In the genomic region with DNA sequence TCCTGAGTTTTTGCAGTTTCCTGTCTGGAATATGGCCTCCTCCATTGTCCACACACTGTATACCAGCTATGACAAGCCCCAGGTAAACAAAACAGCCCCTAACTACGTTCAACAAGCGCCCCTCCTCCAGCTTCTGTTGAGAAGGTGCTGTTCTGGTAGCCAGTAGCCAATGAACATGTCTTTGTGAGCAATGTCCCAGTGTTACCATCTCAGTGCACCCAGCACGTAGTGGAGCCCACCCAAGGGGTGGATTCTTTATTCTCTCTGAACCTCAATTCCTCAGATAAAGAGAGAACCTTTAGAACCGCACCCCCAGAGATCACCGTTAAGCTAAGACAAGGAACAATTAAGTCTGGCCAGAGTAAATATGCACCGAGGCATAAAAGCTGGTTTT, we compare ENCODE assay signal across 8 mouse cellular contexts. TPM values are rescaled to one million over a fixed set of nuclear protein-coding genes. Genes with fewer than 3 reads are reported as not detected.
DNase-seq lines count a peak whose midpoint lies in the region; ATAC-seq and TF ChIP-seq lines count a peak whose summit lies in the region.

No protein-coding gene starts in this region.

- no peaks in the 10 kb centered on the region for H3K27me3 ChIP-seq in CH12.LX (replicated peaks)
- no peaks in the 10 kb centered on the region for H3K27me3 ChIP-seq in forebrain, embryonic 11.5 days (ENCODE audit: control insufficient read depth, insufficient read depth, low read length)
- H3K27me3 ChIP-seq in limb, embryonic 11.5 days (ENCODE audit: control insufficient read depth, insufficient read depth, low read length), result no peaks in the 10 kb centered on the region
- H3K27me3 ChIP-seq in midbrain, embryonic 16.5 days (ENCODE audit: control insufficient read depth, insufficient read depth, low read depth, low read length), result no peaks in the 10 kb centered on the region

- peak overlapping the region; percentile 88 for H3K27ac ChIP-seq in gastrocnemius, adult 2 months
- H3K27ac ChIP-seq in CH12.LX (ENCODE audit: insufficient read depth, low read depth), result no peak overlapping the region
- H3K27ac ChIP-seq in forebrain, embryonic 11.5 days (ENCODE audit: low read depth, low read length), result peak overlapping the region; percentile 76; the same call in 1 of the 2 replicates
- H3K27ac ChIP-seq in limb, embryonic 11.5 days (replicated peaks; ENCODE audit: low read depth, low read length), result peak overlapping the region; percentile 79; the same call in 1 of the 2 replicates
- H3K27ac ChIP-seq in midbrain, embryonic 16.5 days (ENCODE audit: low read length), result peak overlapping the region; percentile 93

- in situ Hi-C loops in CH12.LX (cut with MboI; ENCODE audit: low pct_ligation_motif_present, low pct_unique_long_range_greater_than_20kb, low sequenced_read_pairs), result no loop called here

- TF ChIP-seq RAD21 in CH12.LX (IDR thresholded peaks at IDR 0.05; ENCODE audit: low read depth, low read length), result no peak

- TF ChIP-seq CTCF in gastrocnemius, adult 2 months (IDR thresholded peaks at IDR 0.05), result no peak
- no peak for TF ChIP-seq CTCF in CH12.LX (conservative IDR thresholded peaks at IDR 0.05 in 1 of 2, IDR thresholded peaks at IDR 0.05 in 1 of 2; ENCODE audit: low read depth in 2 of 2, low read length in 2 of 2)

- intact Hi-C loops in gastrocnemius, adult 2 months (cut with DNase I), result no loop called here

- dilution Hi-C loops in CH12.LX (cut with MboI; ENCODE audit: extremely low pct_ligation_motif_present, extremely low pct_unique_long_range_greater_than_20kb, low sequenced_read_pairs), result no loop called here

- peaks cover 4 to 62% of the 10 kb centered on the region in 2 experiments for H3K4me1 ChIP-seq in CH12.LX (ENCODE audit: control insufficient read depth in 1 of 2, insufficient read depth in 2 of 2)
- peaks cover 5% of the 10 kb centered on the region; the same call in 1 of the 2 replicates for H3K4me1 ChIP-seq in forebrain, embryonic 11.5 days (replicated peaks; ENCODE audit: control insufficient read depth, insufficient read depth, low read length)
- H3K4me1 ChIP-seq in limb, embryonic 11.5 days (ENCODE audit: control insufficient read depth, insufficient read depth, low read length), result peaks cover 22% of the 10 kb centered on the region
- H3K4me1 ChIP-seq in midbrain, embryonic 16.5 days (ENCODE audit: control insufficient read depth, insufficient read depth, low read length), result peaks cover 29% of the 10 kb centered on the region

- DNase-seq in gastrocnemius, adult 2 months, result no peak
- no peak for DNase-seq in gastrocnemius, adult 18-20 months (ENCODE audit: low spot score)
- DNase-seq in CH12.LX (ENCODE audit: extremely low read depth), result no peak
- DNase-seq in forebrain, embryonic 11.5 days (ENCODE audit: low spot score), result no peak
- DNase-seq in limb, embryonic 11.5 days (ENCODE audit: low spot score), result peak; percentile 55
- no peak for DNase-seq in adrenal gland, adult 8-10 months
- no peak for DNase-seq in layer of hippocampus, postnatal 25 days (ENCODE audit: extremely low spot score in 1 of 2, low spot score in 1 of 2)

- no peak for TF ChIP-seq EP300 in CH12.LX (IDR thresholded peaks at IDR 0.05; ENCODE audit: low read length)

- H3K9ac ChIP-seq in CH12.LX (ENCODE audit: insufficient read depth, low read depth), result peak overlapping the region; percentile 42
- peak overlapping the region; percentile 81 for H3K9ac ChIP-seq in forebrain, embryonic 11.5 days (ENCODE audit: low read length)
- H3K9ac ChIP-seq in limb, embryonic 11.5 days (ENCODE audit: low read length), result peak overlapping the region; percentile 85
- peak overlapping the region; percentile 88 for H3K9ac ChIP-seq in midbrain, embryonic 16.5 days (ENCODE audit: low read depth, low read length)

- peak; percentile 52 for ATAC-seq in forebrain, embryonic 11.5 days (replicated peaks; ENCODE audit: low FRiP score)
- peak; percentile 22; the same call in 1 of the 2 replicates for ATAC-seq in limb, embryonic 11.5 days (ENCODE audit: insufficient number of reproducible peaks, low FRiP score, low TSS enrichment, low read depth)
- ATAC-seq in midbrain, embryonic 16.5 days, result peak; percentile 66

- WGBS in forebrain, embryonic 11.5 days, result 3% methylated on average over 6 of the region's 6 CpGs
- WGBS in limb, embryonic 11.5 days, result 2% methylated on average over 6 of the region's 6 CpGs
- WGBS in midbrain, embryonic 16.5 days, result 0% methylated on average over 6 of the region's 6 CpGs

- peak overlapping the region; percentile 83 for H3K4me3 ChIP-seq in gastrocnemius, adult 2 months
- peak overlapping the region; percentile 55 to 86 (median 73) for H3K4me3 ChIP-seq in CH12.LX (replicated peaks in 1 of 3; ENCODE audit: low read depth in 2 of 3, low read length in 2 of 3, poor library complexity in 1 of 3)
- H3K4me3 ChIP-seq in forebrain, embryonic 11.5 days (ENCODE audit: low read depth, low read length), result peak overlapping the region; percentile 78
- peak overlapping the region; percentile 85 for H3K4me3 ChIP-seq in limb, embryonic 11.5 days (ENCODE audit: low read depth, low read length)
- peak overlapping the region; percentile 87 for H3K4me3 ChIP-seq in midbrain, embryonic 16.5 days (ENCODE audit: low read depth, low read length)

- H3K36me3 ChIP-seq in CH12.LX (replicated peaks in 1 of 2; ENCODE audit: control insufficient read depth in 1 of 2, insufficient read depth in 1 of 2, low read length in 1 of 2), result peaks cover 0 to 12% of the 10 kb centered on the region in 2 experiments
- no peaks in the 10 kb centered on the region for H3K36me3 ChIP-seq in forebrain, embryonic 11.5 days (ENCODE audit: control insufficient read depth, insufficient read depth, low read length)
- peaks cover 3% of the 10 kb centered on the region; the same call in 1 of the 2 replicates for H3K36me3 ChIP-seq in limb, embryonic 11.5 days (ENCODE audit: control insufficient read depth, insufficient read depth, low read length)
- H3K36me3 ChIP-seq in midbrain, embryonic 16.5 days (ENCODE audit: control insufficient read depth, insufficient read depth, low read length), result no peaks in the 10 kb centered on the region

- TF ChIP-seq POLR2A in CH12.LX (IDR thresholded peaks at IDR 0.05; ENCODE audit: low read depth, low read length), result no peak

- H3K4me2 ChIP-seq in CH12.LX (ENCODE audit: insufficient read depth, low read depth, poor library complexity, severe bottlenecking), result peak overlapping the region; percentile 65
- H3K4me2 ChIP-seq in forebrain, embryonic 11.5 days (ENCODE audit: low read depth, low read length, severe bottlenecking), result peak overlapping the region; percentile 71
- H3K4me2 ChIP-seq in limb, embryonic 11.5 days (ENCODE audit: low read depth, severe bottlenecking), result peak overlapping the region; percentile 80
- peak overlapping the region; percentile 75 for H3K4me2 ChIP-seq in midbrain, embryonic 16.5 days (ENCODE audit: low read length)

- H3K79me2 ChIP-seq in CH12.LX (replicated peaks; ENCODE audit: control insufficient read depth, extremely low read depth, insufficient read depth, poor library complexity, severe bottlenecking), result no peaks in the 10 kb centered on the region

- H3K9me3 ChIP-seq in CH12.LX (replicated peaks; ENCODE audit: low read length), result no peaks in the 10 kb centered on the region
- H3K9me3 ChIP-seq in forebrain, embryonic 11.5 days (ENCODE audit: control insufficient read depth, low read length), result no peaks in the 10 kb centered on the region
- no peaks in the 10 kb centered on the region for H3K9me3 ChIP-seq in limb, embryonic 11.5 days (ENCODE audit: control insufficient read depth, low read length)
- H3K9me3 ChIP-seq in midbrain, embryonic 16.5 days (replicated peaks; ENCODE audit: control insufficient read depth, low read length, poor library complexity, severe bottlenecking), result no peaks in the 10 kb centered on the region

RNA-seq across cellular contexts. Expression of a gene that starts 0.8 kb away (rescaled TPM):
- 10 to 100 TPM; 12.2 to 13.5 TPM for total RNA-seq in gastrocnemius, adult 2 months (2021)
- 10 to 100 TPM; 11.8 to 14.8 TPM for total RNA-seq in gastrocnemius, adult 18-20 months (2021)
- 26.8 and 29.6 TPM in 2 replicates for total RNA-seq in CH12.LX (2012; rRNA removed)
- 24.1 and 27.4 TPM in 2 replicates for total RNA-seq in CH12.LX (2014; rRNA removed)
- 79.0 and 79.2 TPM in 2 replicates for polyA plus RNA-seq in CH12.LX (2012; ENCODE audit: insufficient read length, low read depth)
- polyA plus RNA-seq in forebrain, embryonic 11.5 days (2014; fragmentation: Nextera tagmentation; extraction: Ambion mirVana), result 60.1 and 60.6 TPM in 2 replicates
- 90.2 and 108 TPM in 2 replicates for polyA plus RNA-seq in limb, embryonic 11.5 days (2014; fragmentation: Nextera tagmentation; extraction: Ambion mirVana)
- 50.5 and 58.6 TPM in 2 replicates for polyA plus RNA-seq in midbrain, embryonic 16.5 days (2015; fragmentation: Nextera tagmentation; extraction: Ambion mirVana)
- total RNA-seq in adrenal gland, adult 8-10 months (2022), result 10 to 100 TPM; 18.0 to 29.3 (median 22.4) TPM
- 10 to 100 TPM; 26.2 to 30.5 TPM for total RNA-seq in layer of hippocampus, postnatal 25 days (2021)

RNA-seq across cellular contexts. Expression of a gene that starts 38.8 kb away (rescaled TPM):
- 10 to 100 TPM; 10.5 to 13.9 TPM for total RNA-seq in gastrocnemius, adult 2 months (2021)
- 10 to 100 TPM; 11.6 TPM for total RNA-seq in gastrocnemius, adult 18-20 months (2021)
- total RNA-seq in CH12.LX (2012; rRNA removed) (21.8 and 22.4 TPM in 2 replicates), CH12.LX (2014; rRNA removed) (14.1 TPM in 2 replicates)
- 19.3 and 22.2 TPM in 2 replicates for polyA plus RNA-seq in CH12.LX (2012; ENCODE audit: insufficient read length, low read depth)
- polyA plus RNA-seq in forebrain, embryonic 11.5 days (2014; fragmentation: Nextera tagmentation; extraction: Ambion mirVana), result 22.0 and 23.8 TPM in 2 replicates
- 20.8 and 21.0 TPM in 2 replicates for polyA plus RNA-seq in limb, embryonic 11.5 days (2014; fragmentation: Nextera tagmentation; extraction: Ambion mirVana)
- polyA plus RNA-seq in midbrain, embryonic 16.5 days (2015; fragmentation: Nextera tagmentation; extraction: Ambion mirVana), result 26.0 and 29.1 TPM in 2 replicates
- 10 to 100 TPM; 31.8 to 48.8 (median 40.1) TPM for total RNA-seq in adrenal gland, adult 8-10 months (2022)
- total RNA-seq in layer of hippocampus, postnatal 25 days (2021), result 10 to 100 TPM; 37.5 to 41.0 TPM

RNA-seq across cellular contexts. Expression of a gene that starts 46.7 kb away (rescaled TPM):
- 10 to 100 TPM; 23.2 to 25.5 TPM for total RNA-seq in gastrocnemius, adult 2 months (2021)
- total RNA-seq in gastrocnemius, adult 18-20 months (2021), result 10 to 100 TPM; 19.2 to 24.7 TPM
- total RNA-seq in CH12.LX (2012; rRNA removed), result 26.9 and 38.9 TPM in 2 replicates
- total RNA-seq in CH12.LX (2014; rRNA removed), result 48.7 and 51.8 TPM in 2 replicates
- 36.5 and 49.5 TPM in 2 replicates for polyA plus RNA-seq in CH12.LX (2012; ENCODE audit: insufficient read length, low read depth)
- polyA plus RNA-seq in forebrain, embryonic 11.5 days (2014; fragmentation: Nextera tagmentation; extraction: Ambion mirVana), result 89.0 and 90.6 TPM in 2 replicates
- 108 and 109 TPM in 2 replicates for polyA plus RNA-seq in limb, embryonic 11.5 days (2014; fragmentation: Nextera tagmentation; extraction: Ambion mirVana)
- polyA plus RNA-seq in midbrain, embryonic 16.5 days (2015; fragmentation: Nextera tagmentation; extraction: Ambion mirVana), result 75.7 and 81.6 TPM in 2 replicates
- 10 to 100 TPM; 46.0 to 56.0 (median 50.4) TPM for total RNA-seq in adrenal gland, adult 8-10 months (2022)
- total RNA-seq in layer of hippocampus, postnatal 25 days (2021), result 10 to 100 TPM; 50.9 to 61.2 TPM

RNA-seq across cellular contexts. Expression of a gene that starts 46.8 kb away (rescaled TPM):
- total RNA-seq in gastrocnemius, adult 2 months (2021), result 1 to 10 TPM; 6.6 to 8.2 TPM
- 1 to 10 TPM; 5.9 to 7.3 TPM for total RNA-seq in gastrocnemius, adult 18-20 months (2021)
- 11.2 and 14.3 TPM in 2 replicates for total RNA-seq in CH12.LX (2012; rRNA removed)
- total RNA-seq in CH12.LX (2014; rRNA removed), result 11.8 and 13.2 TPM in 2 replicates
- 10.6 and 11.7 TPM in 2 replicates for polyA plus RNA-seq in CH12.LX (2012; ENCODE audit: insufficient read length, low read depth)
- polyA plus RNA-seq in forebrain, embryonic 11.5 days (2014; fragmentation: Nextera tagmentation; extraction: Ambion mirVana), result 18.1 and 18.3 TPM in 2 replicates
- polyA plus RNA-seq in limb, embryonic 11.5 days (2014; fragmentation: Nextera tagmentation; extraction: Ambion mirVana), result 17.1 and 17.8 TPM in 2 replicates
- polyA plus RNA-seq in midbrain, embryonic 16.5 days (2015; fragmentation: Nextera tagmentation; extraction: Ambion mirVana), result 8.9 and 9.4 TPM in 2 replicates
- total RNA-seq in adrenal gland, adult 8-10 months (2022), result 10 to 100 TPM; 17.8 to 23.3 (median 20.0) TPM
- 1 to 10 TPM; 8.6 to 9.5 TPM for total RNA-seq in layer of hippocampus, postnatal 25 days (2021)
